Mouse (Mus musculus) E14TG2a.4 (cell line): ENCODE measurements around the gene Pcsk5.

Experiments used
- CTCF ChIP-seq: conservative IDR thresholded peaks from 2 replicates; pipeline ENCODE4 v1.5.1; 2014; ENCODE audit warnings: low read length
- NANOG ChIP-seq: IDR thresholded peaks from 2 replicates; pipeline ENCODE4 v1.6.1; 2014; ENCODE audit warnings: borderline replicate concordance, low read length, mixed read lengths
- POU5F1 ChIP-seq: IDR thresholded peaks from 2 replicates; pipeline ENCODE4 v1.6.1; 2014; ENCODE audit warnings: low read length, borderline replicate concordance

- TF ChIP-seq CTCF (no peak), NANOG (no peak), POU5F1 (no peak)
These were observed 4.2 kb upstream of the Pcsk5 start for GRCm38 (mm10) chr19:17841586-17841985.
